Mouse (Mus musculus): ENCODE measurements around the gene Sirt2.

GRCm38 (mm10) chr7:28831411-28832125 is 65.0 kb downstream of the Sirt2 start:
- no peak for TF ChIP-seq CTCF (IDR thresholded peaks at IDR 0.05; ENCODE audit: control insufficient read depth, insufficient read depth, insufficient replicate concordance, low read depth, low read length)
- TF ChIP-seq POLR2A (IDR thresholded peaks at IDR 0.05; ENCODE audit: control insufficient read depth, low read depth, low read length): 0 out of 2 replicates have a peak, but pooled peaks have one; percentile 15

Measured in testis, adult 2 months (tissue).